Comparison of ENCODE assay signal across 9 mouse cellular contexts in the genomic region with DNA sequence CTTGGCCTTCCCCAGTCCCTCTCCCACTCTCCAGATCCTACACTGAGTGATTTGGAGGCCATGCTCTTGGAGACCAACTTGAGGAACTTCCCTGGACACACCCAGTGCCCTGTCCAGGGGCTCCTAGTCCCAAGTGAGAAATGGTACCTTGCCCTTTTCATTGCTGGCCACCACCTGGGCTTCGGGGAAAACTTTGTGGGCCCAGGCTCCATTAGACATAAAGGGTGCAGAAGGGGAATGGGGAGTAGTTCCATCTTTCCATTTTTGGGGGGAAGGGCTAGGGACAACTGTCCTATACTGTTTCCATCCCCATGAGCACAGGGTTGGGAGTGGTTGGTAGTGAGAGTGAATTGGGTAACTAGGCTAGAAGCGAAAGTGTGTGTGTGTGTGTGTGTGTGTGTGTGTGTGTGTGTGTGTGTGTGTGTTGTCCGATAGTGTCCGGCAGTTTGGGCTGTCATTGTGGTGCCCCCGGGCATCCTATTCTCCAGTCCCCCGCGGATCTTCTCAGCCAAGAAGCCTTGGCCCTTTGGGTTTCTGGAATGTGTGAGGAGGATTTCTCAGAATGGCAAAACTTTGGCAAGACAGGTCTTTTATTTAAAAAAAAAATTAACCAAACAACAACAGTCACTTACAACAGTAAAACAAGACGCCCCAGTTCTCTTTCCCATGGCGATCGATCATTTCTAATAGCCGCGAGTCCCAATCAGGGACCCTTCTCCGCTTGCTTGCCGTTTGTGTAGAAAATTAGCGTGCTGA. TPM values are rescaled to one million over a fixed set of nuclear protein-coding genes. Genes with fewer than 3 reads are reported as not detected.
A peak's percentile ranks its signal among the peaks of the same experiment; 100 is the strongest.
DNase-seq lines count a peak whose midpoint lies in the region; ATAC-seq and TF ChIP-seq lines count a peak whose summit lies in the region.
"Had no signal": no experiment of that assay in that cellular context is flagged by ENCODE, and none has a peak within 500 bp of the region (broad histone marks: within the 10 kb centered on the region; RNA-seq: fewer than 3 reads in every experiment).

No protein-coding gene starts in this region.

- peaks cover 50% of the 10 kb centered on the region for H3K27me3 ChIP-seq in heart, embryonic 15.5 days
- peaks cover 82% of the 10 kb centered on the region for H3K27me3 ChIP-seq in liver, embryonic 13.5 days

- TF ChIP-seq POLR2A in lung, adult 2 months (IDR thresholded peaks at IDR 0.05; ENCODE audit: borderline replicate concordance, extremely low read depth, low read depth, low read length) = no peak

- ATAC-seq in heart, embryonic 15.5 days (replicated peaks; ENCODE audit: insufficient number of reproducible peaks, insufficient read depth, low FRiP score, low read depth) = no peak
- ATAC-seq in liver, embryonic 13.5 days (ENCODE audit: low read depth) = no peak
- no peak for ATAC-seq in inflammation-experienced regulatory T-cells, adult 6 months

- H3K9ac ChIP-seq in heart, embryonic 15.5 days = peak overlapping the region; percentile 60
- no peak overlapping the region for H3K9ac ChIP-seq in liver, embryonic 13.5 days
- H3K9ac ChIP-seq: liver, embryonic 14.5 days had no signal

- no peak for DNase-seq in lung, adult 2 months
- DNase-seq in lung, postnatal 25 days (ENCODE audit: low spot score) = no peak
- peak; percentile 26 for DNase-seq in embryo, embryonic 11 days
- DNase-seq in liver, embryonic 13.5 days = no peak
- no peak for DNase-seq in right cerebral cortex, postnatal 4 days
- no peak for DNase-seq in frontal cortex, postnatal 10 days (ENCODE audit: low spot score in 2 of 2)

- H3K36me3 ChIP-seq in heart, embryonic 15.5 days = 0 out of 2 replicates have a peak, but pooled peaks cover 5% of the 10 kb centered on the region
- no peaks in the 10 kb centered on the region for H3K36me3 ChIP-seq in liver, embryonic 13.5 days

- whole genome bisulfite sequencing in lung, adult 2 months = 4% methylated on average over 15 of the region's 15 CpGs
- WGBS in heart, embryonic 15.5 days = 4% methylated on average over 15 of the region's 15 CpGs
- 4% methylated on average over 14 of the region's 15 CpGs for WGBS in liver, embryonic 13.5 days (ENCODE audit: insufficient replicate concordance)

- no peaks in the 10 kb centered on the region for H3K9me3 ChIP-seq in heart, embryonic 15.5 days (replicated peaks)
- no peaks in the 10 kb centered on the region for H3K9me3 ChIP-seq in liver, embryonic 13.5 days (replicated peaks)

- no peak for TF ChIP-seq CTCF in lung, adult 2 months (IDR thresholded peaks at IDR 0.05; ENCODE audit: insufficient read depth, low read length)

- no peaks in the 10 kb centered on the region for H3K4me1 ChIP-seq in lung, adult 2 months (ENCODE audit: control insufficient read depth, insufficient read depth, low read length)
- peaks cover 29% of the 10 kb centered on the region for H3K4me1 ChIP-seq in heart, embryonic 15.5 days (replicated peaks)
- peaks cover 9% of the 10 kb centered on the region; the same call in 1 of the 2 replicates for H3K4me1 ChIP-seq in liver, embryonic 13.5 days (replicated peaks)

- peak overlapping the region; percentile 91 for H3K4me2 ChIP-seq in heart, embryonic 15.5 days
- H3K4me2 ChIP-seq in liver, embryonic 13.5 days = peak overlapping the region; percentile 26

- peak overlapping the region; percentile 33; the same call in 1 of the 2 replicates for H3K27ac ChIP-seq in heart, embryonic 15.5 days
- H3K27ac ChIP-seq in liver, embryonic 13.5 days = no peak overlapping the region
- H3K27ac ChIP-seq: liver, embryonic 14.5 days had no signal

- peak overlapping the region; percentile 16 for H3K4me3 ChIP-seq in lung, adult 2 months (replicated peaks; ENCODE audit: extremely low read depth, low read depth, low read length)
- peak overlapping the region; percentile 72 for H3K4me3 ChIP-seq in heart, embryonic 15.5 days
- H3K4me3 ChIP-seq in liver, embryonic 13.5 days (replicated peaks) = peak overlapping the region; percentile 22

RNA-seq across cellular contexts. Expression of a gene that starts 2.2 kb away (rescaled TPM):
- polyA plus RNA-seq in lung, adult 2 months (2012; rRNA removed) = 10.7 and 11.8 TPM in 2 replicates
- 16.6 and 16.8 TPM in 2 replicates for polyA plus RNA-seq in heart, embryonic 15.5 days (2015; fragmentation: Nextera tagmentation; extraction: Ambion mirVana)
- 0.24 and 0.31 TPM in 2 replicates for polyA plus RNA-seq in liver, embryonic 13.5 days (2015; fragmentation: Nextera tagmentation; extraction: Ambion mirVana)
- 1 to 10 TPM in 2 of 3 experiments, under 1 TPM in 1; 0.19 to 1.8 (median 1.8) TPM for polyA plus RNA-seq in inflammation-experienced regulatory T-cells, adult 6 months (2017; shearing (Covaris generic))

Comparison
In these comparisons a context has a peak if more than half of its experiments do, and no peak if none do; other contexts are left out.
1. H3K4me3 ChIP-seq: peak in every context shown above with its lines; median percentile 72 in heart, embryonic 15.5 days; 22 in liver, embryonic 13.5 days; 16 in lung, adult 2 months.